Mouse (Mus musculus) splenic B cell, adult 2 months (primary cell): ENCODE measurements at regions not wholly inside any gene's neighbourhood (a gene's known extent, or its start where the extent isn't known, plus 50 kb on each side); places are given as distances from the start of the nearest gene placed in this dataset.

ENCODE experiments used
- DNase-seq: peaks from one replicate; pipeline ENCODE4 v3.0.0-alpha.2; 2011; ENCODE audit warnings: low read depth, low spot score
- H3K27me3 ChIP-seq: 2 replicates; pipeline ENCODE4 v1.6.1; 2012; ENCODE audit warnings: mild to moderate bottlenecking, low read length, moderate library complexity, mixed read lengths; ENCODE audit not compliant: control insufficient read depth, poor library complexity, insufficient read depth, severe bottlenecking
- H3K36me3 ChIP-seq: 2 replicates; pipeline ENCODE4 v1.6.1; 2012; ENCODE audit warnings: mild to moderate bottlenecking, low read length, moderate library complexity, mixed read lengths; ENCODE audit not compliant: control insufficient read depth, poor library complexity, insufficient read depth, severe bottlenecking

DNA sequence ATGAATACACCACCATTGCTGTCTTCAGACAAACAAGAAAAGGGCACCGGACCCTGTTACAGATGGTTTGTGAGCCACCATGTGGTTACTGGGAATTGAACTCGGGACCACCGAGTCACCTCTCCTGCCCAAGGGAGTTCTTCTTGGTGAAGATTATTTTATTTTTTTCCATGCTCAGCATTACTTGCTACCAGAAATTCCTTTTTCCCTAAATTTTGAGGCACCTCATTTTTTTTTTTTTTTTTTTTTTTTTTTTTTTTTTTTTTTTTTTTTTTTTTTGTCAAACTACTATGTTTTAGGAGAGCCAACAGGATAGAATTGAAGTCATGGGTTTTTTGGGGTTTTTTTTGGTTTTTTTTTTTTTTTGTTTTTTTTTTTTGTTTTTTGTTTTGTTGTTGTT lies 165.9 kb upstream of the Fam174a start:
- H3K27me3 ChIP-seq = no peaks in the 10 kb centered on the region
- H3K36me3 ChIP-seq = no peaks in the 10 kb centered on the region
- no peak for DNase-seq

DNA sequence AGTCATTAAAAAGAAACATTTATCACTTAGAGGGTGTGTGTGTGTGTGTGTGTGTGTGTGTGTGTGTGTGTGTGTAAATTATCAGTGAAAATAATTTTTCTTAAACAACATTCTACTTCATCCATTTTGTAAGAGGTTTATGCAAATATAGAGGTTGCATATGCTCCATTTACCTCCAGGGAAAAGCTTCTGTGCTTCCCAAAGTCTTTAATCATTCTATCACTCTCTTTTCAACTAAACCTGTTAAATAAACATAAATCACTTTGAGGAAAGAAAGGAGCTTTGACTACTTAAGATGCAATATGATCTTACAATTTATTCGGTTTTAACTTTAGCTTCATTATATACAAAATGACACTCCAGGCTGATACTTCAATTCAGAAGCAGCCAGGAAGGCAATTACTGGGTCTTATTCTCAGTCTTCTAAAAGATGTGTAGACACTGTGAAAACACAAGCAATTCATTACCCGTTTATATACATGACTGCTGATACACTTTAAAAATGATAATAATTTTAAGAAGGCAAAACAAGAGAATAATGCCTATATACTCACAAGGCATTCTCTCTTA lies 139.3 kb upstream of the Fam174a start:
- Histone ChIP-seq H3K27me3 (no peaks in the 10 kb centered on the region), H3K36me3 (no peaks in the 10 kb centered on the region)
- no peak for DNase-seq

DNA sequence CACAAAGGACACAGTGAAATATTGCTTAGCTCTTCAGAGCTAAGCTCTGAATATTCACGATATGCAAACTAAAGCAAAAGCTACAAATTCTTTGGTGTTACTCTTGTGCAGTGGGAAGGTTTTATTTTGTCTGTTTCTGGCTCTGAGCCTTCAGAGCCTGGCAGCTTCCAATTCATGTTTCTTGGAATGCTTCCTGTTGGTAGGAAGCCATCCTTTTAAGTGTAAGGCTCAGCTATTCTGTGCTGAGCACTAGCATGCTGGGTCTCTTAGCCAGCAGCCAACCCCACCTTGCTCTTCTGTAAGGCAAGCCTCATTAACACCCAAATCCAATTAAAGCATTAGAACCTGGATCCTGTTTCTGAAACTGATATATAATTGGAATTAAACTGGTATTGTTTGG lies 94.5 kb upstream of the Fam174a start:
- no peak for DNase-seq
- H3K27me3 ChIP-seq = no peaks in the 10 kb centered on the region

DNA sequence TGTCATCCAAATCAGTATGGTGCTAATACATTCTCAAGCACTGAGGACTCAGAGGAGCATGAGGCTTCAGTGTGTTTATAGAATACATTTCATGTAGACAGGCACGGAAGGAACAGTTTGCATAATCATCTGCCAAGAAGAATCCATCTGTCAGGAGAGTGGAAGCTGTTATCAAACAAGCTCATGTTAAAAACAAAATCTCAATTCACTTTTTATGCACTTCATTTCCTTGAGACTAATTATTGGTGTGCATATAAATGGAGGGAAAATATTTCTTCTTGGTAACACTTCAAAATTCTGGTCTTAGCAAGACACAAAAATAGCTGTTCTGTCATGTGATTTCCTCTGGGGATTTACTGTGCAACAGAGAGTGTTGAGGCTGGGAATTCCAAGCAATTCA lies 90.1 kb upstream of the Fam174a start:
- no peak for DNase-seq
- H3K27me3 ChIP-seq = no peaks in the 10 kb centered on the region
- no peaks in the 10 kb centered on the region for H3K36me3 ChIP-seq

More for the DNA sequence above, 94.5 kb upstream of the Fam174a start:
- no peaks in the 10 kb centered on the region for H3K36me3 ChIP-seq

DNA sequence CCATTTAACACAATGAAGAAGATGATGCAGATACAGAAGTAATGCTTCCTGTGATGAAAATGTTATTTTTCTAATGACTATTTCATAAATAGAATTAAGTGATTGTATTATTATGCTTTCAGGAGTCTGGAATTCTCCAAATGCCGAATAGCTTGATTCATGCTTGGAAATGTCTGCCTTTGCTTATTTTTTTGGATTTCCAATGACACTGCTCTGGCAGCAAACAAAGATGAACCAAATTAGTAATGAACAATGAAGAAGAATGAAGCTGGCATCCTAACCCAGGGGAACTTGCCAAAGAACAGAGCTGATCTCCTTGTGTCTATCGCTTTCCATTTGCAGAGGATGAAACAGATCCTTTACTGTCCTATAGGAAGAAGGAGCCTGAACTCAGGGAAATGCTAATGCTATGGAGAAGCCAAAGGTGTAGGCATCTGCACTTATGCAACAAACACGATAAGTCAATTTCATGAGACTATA lies 71.7 kb upstream of the Fam174a start:
- Histone ChIP-seq H3K27me3 (no peaks in the 10 kb centered on the region), H3K36me3 (no peaks in the 10 kb centered on the region)
- no peak for DNase-seq
